Mouse (Mus musculus) urinary bladder, postnatal 0 days (tissue): ENCODE results near the gene Iqcd. TPM values are rescaled to one million over a fixed set of nuclear protein-coding genes. Genes with fewer than 3 reads are reported as not detected.

ENCODE experiments used
- polyA plus RNA-seq: library from polyadenylated mRNA; unstranded; fragments of >200 nt; fragmentation: Nextera tagmentation; extraction: Ambion mirVana; gene quantifications from 2 replicates; pipeline ENCODE4 v1.2.1, GENCODE M21; 2015

Iqcd gene
- 0.37 and 0.40 TPM in 2 replicates for polyA plus RNA-seq

DNA sequence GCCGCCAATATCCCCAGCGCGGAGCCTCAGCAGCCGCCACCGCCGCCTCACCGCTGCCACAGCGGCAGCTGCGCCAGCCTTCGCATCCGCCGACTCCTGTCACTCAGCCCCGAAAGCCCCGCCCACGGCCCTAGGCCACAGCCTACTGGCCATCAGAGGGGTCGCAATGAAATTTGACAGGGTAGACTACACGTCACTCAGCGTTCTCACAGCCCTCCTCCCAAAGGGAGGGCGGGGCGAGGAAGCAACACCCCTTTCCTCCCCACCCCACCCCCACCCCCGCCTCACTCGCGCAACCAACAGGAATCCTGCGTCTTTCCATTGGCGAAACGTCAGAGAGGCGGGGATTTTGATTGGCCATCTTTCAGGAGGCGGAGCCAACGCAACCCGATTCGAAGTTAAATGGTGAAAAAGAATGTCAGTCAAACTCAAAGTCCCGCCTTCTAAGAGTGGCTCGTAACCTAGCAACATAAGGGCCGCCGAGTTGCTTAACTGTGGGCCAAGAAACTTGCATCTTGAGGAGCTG lies at the start of gene Iqcd, which contains the start of gene Tpcn1:
Iqcd (plus strand) TSS at position 448 of the 526 bp plus-strand sequence.
Tpcn1 (minus strand) TSS at position 105 of the 526 bp plus-strand sequence.

DNA sequence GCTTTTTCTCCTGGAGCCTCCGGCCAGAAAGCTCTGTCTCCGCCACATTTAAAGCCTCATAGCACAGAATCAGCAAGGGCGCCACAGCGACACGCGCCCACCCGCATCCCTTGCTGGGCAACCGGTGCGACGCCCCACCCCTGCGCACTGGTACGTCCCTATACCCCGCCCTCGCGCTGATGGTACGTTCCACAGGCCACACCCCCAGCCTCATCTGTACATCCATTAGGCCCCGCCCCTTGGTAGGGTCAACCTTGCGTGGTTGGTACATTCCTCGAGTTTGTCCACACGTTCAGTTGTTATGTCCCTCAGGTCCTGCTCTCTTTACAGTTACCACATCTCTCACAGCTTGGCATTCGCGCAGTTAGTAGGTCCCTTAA lies 23.6 kb downstream of the Iqcd start, which contains the start of the genes Rita1 and Ddx54:
Rita1 (minus strand) TSS at position 148 of the 380 bp plus-strand sequence.
Ddx54 (plus strand) TSS at position 298 of the 380 bp plus-strand sequence.

DNA sequence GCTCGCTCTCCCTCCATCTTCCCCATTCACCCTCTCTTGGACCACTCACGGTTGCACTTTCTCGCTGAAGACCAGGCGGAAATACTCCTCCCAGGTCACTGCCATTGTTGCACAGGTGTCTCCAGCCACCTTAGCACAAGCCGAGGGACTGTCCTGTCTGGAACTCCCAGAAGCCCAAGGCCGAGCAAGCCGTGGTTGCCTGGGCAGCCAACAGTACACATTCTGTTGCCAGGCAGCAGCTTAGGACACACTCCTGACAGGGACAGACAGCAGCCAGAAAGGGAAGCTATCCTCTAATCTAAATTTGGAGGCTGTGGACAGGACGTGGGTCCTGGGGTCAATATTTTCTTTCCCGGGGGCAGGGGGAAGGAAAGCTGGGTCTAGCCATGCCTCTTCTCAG lies 45.3 kb downstream of the Iqcd start, which contains the start of gene Cfap73:
Cfap73 (minus strand) TSS at position 105 of the 400 bp plus-strand sequence.

DNA sequence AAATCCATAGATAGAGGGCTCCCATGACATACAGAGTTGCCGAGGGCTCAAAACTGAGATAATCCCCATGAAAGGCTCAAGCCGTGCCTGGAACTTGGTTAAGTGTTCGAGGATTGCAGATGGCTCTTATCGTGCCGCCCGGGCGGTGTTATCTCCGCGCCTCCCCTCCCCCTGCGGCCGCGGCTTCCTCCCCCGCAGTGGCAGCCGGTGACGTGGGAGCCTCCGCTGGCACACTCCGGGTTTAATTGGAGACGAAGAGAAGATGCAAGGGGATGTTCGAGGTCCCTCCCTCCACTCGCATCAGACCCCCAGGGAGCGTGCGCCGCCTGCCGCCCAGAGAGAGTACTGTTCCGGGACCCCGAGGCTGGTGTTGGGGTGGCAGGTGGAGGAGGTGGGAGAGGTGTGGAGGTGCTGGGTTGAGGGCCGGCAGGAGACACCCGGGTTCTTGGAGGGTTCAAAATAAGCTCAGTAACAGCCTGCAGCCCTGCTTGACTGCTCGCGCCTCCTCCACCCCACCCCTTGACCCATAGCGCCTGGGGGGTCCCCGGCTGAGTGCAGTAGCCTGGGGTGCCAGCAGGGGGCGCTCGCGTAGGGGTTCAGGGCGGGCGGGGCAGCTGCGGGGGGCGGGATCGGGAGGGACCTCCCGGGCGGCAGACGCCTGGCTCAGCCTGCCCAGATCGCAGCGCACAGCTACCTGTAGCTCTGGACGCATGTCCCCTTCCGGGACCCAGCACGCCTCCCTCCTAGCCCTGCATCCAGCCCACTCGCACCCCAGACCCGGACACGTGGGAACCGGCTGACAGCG lies 60.0 kb downstream of the Iqcd start, which contains the start of gene Rasal1:
Rasal1 (plus strand) TSS at position 244 of the 805 bp plus-strand sequence.

Other genes starting within 250 kb of the Iqcd start
- gene Lhx5, start 157.3 kb upstream of the Iqcd start, polyA plus RNA-seq = not detected in 2 replicates
- 4.7 and 7.2 TPM in 2 replicates for gene Sdsl, start 116.2 kb upstream of the Iqcd start, polyA plus RNA-seq
- gene Sds, start 112.5 kb upstream of the Iqcd start, polyA plus RNA-seq = not detected in 2 replicates
- 51.6 and 53.6 TPM in 2 replicates for gene Plbd2, start 85.4 kb upstream of the Iqcd start, polyA plus RNA-seq
- 9.4 and 11.8 TPM in 2 replicates for gene Slc8b1, start 77.8 kb upstream of the Iqcd start, polyA plus RNA-seq
- gene Tpcn1, start 343 bp upstream of the Iqcd start, polyA plus RNA-seq = 13.3 and 15.5 TPM in 2 replicates
- 6.8 and 9.0 TPM in 2 replicates for gene Rita1, start 23.6 kb downstream of the Iqcd start, polyA plus RNA-seq
- gene Ddx54, start 23.7 kb downstream of the Iqcd start, polyA plus RNA-seq = 24.8 and 25.5 TPM in 2 replicates
- not detected in 2 replicates for gene Cfap73, start 45.2 kb downstream of the Iqcd start, polyA plus RNA-seq
- gene Rasal1, start 59.8 kb downstream of the Iqcd start, polyA plus RNA-seq = not detected in 2 replicates
- 1.7 and 1.9 TPM in 2 replicates for gene Dtx1, start 122.9 kb downstream of the Iqcd start, polyA plus RNA-seq
- gene Oas2, start 160.8 kb downstream of the Iqcd start, polyA plus RNA-seq = 1.0 and 1.1 TPM in 2 replicates
- 0.25 and 0.63 TPM in 2 replicates for gene Oas3, start 188.6 kb downstream of the Iqcd start, polyA plus RNA-seq
- not detected in 2 replicates for gene Oas1e, start 206.5 kb downstream of the Iqcd start, polyA plus RNA-seq
- gene Oas1c, start 223.5 kb downstream of the Iqcd start, polyA plus RNA-seq = 0.99 and 1.2 TPM in 2 replicates